Comparison of ENCODE assay signal across 8 mouse cellular contexts in the genomic region with DNA sequence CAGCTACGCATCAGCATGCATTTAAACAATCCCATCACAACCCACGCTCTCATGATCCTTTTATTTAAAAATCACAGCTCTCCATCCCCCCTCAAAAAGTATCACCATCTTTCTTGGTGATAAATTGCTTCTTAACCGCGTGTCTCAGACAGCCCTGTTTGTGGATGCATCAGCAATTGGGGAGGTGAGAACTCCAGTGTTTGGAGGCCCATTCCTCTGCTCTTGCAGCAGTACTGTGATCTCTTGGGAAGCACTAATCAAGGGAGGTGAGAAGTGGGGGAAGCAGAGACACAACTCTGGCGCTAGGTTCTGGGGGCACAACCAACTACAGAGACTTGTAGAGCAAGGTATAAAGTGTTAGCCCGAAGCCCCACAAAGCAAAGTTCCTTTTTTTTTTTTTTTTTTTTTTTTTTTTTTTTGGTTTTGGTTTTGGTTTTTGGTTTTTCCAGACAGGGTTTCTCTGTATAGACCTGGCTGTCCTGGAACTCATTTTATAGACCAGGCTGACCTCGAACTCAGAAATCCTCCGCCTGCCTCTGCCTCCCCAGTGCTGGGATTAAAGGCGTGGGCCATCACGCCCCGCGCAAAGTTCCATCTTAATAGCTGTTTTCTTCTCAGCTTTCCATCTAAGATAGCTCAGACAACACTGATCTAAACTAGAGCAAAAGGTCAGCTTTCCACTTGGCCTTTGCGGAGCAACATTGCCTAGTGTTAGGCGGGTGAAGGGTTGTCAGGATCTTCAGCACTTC. TPM values are rescaled to one million over a fixed set of nuclear protein-coding genes. Genes with fewer than 3 reads are reported as not detected.
DNase-seq lines count a peak whose midpoint lies in the region; ATAC-seq and TF ChIP-seq lines count a peak whose summit lies in the region.

No protein-coding gene starts in this region.

- TF ChIP-seq CTCF in olfactory bulb, adult 2 months (IDR thresholded peaks at IDR 0.05; ENCODE audit: insufficient read depth, low read depth, low read length) = no peak

- no peak for ATAC-seq in lung, embryonic 15.5 days (ENCODE audit: borderline replicate concordance, extremely low read depth, low FRiP score, low TSS enrichment)
- peak; percentile 0; the same call in 1 of the 2 replicates for ATAC-seq in embryonic facial prominence, embryonic 12.5 days (ENCODE audit: insufficient number of reproducible peaks, insufficient read depth, low FRiP score, low TSS enrichment)

- no peak for TF ChIP-seq POLR2A in olfactory bulb, adult 2 months (IDR thresholded peaks at IDR 0.05; ENCODE audit: insufficient read depth, low read depth, low read length)

- H3K9me3 ChIP-seq in lung, embryonic 15.5 days = no peaks in the 10 kb centered on the region
- H3K9me3 ChIP-seq in embryonic facial prominence, embryonic 12.5 days = no peaks in the 10 kb centered on the region
- H3K9me3 ChIP-seq in limb, embryonic 10.5 days (replicated peaks) = no peaks in the 10 kb centered on the region

- intact Hi-C loops in left cerebral cortex, postnatal 4 days (cut with DNase I) = no loop called here
- intact Hi-C loops in left cerebral cortex, postnatal 25 days (cut with DNase I) = no loop called here

- peak overlapping the region; percentile 56 for H3K4me2 ChIP-seq in lung, embryonic 15.5 days
- H3K4me2 ChIP-seq in embryonic facial prominence, embryonic 12.5 days (replicated peaks) = peak overlapping the region; percentile 53

- WGBS in lung, embryonic 15.5 days = 40% methylated on average over 14 of the region's 14 CpGs
- 35% methylated on average over 14 of the region's 14 CpGs for WGBS in embryonic facial prominence, embryonic 12.5 days
- 24% methylated on average over 14 of the region's 14 CpGs for WGBS in limb, embryonic 10.5 days
- 38% methylated on average over 14 of the region's 14 CpGs for WGBS in olfactory bulb, adult 2 months

- H3K4me3 ChIP-seq in lung, embryonic 15.5 days = peak overlapping the region; percentile 28
- H3K4me3 ChIP-seq in embryonic facial prominence, embryonic 12.5 days = peak overlapping the region; percentile 33
- H3K4me3 ChIP-seq in limb, embryonic 10.5 days = peak overlapping the region; percentile 48
- H3K4me3 ChIP-seq in olfactory bulb, adult 2 months (ENCODE audit: insufficient read depth, low read depth, low read length) = no peak overlapping the region

- no peak for DNase-seq in lung, postnatal 25 days (ENCODE audit: low spot score)
- no peak for DNase-seq in limb, embryonic 10.5 days (ENCODE audit: low spot score)
- no peak for DNase-seq in left cerebral cortex, postnatal 4 days
- DNase-seq in left cerebral cortex, postnatal 25 days (ENCODE audit: low spot score in 2 of 2) = no peak
- DNase-seq in kidney, postnatal 25 days = no peak

- H3K9ac ChIP-seq in lung, embryonic 15.5 days = peak overlapping the region; percentile 29
- peak overlapping the region; percentile 47 for H3K9ac ChIP-seq in embryonic facial prominence, embryonic 12.5 days

- H3K27ac ChIP-seq in lung, embryonic 15.5 days = peak overlapping the region; percentile 99
- peak overlapping the region; percentile 96 for H3K27ac ChIP-seq in embryonic facial prominence, embryonic 12.5 days
- H3K27ac ChIP-seq in limb, embryonic 10.5 days = peak overlapping the region; percentile 91
- peak overlapping the region; percentile 97 for H3K27ac ChIP-seq in olfactory bulb, adult 2 months (ENCODE audit: insufficient read depth, low read depth, low read length)

- H3K36me3 ChIP-seq in lung, embryonic 15.5 days = no peaks in the 10 kb centered on the region
- H3K36me3 ChIP-seq in embryonic facial prominence, embryonic 12.5 days = no peaks in the 10 kb centered on the region
- H3K36me3 ChIP-seq in limb, embryonic 10.5 days = no peaks in the 10 kb centered on the region

- H3K27me3 ChIP-seq in lung, embryonic 15.5 days = no peaks in the 10 kb centered on the region
- no peaks in the 10 kb centered on the region for H3K27me3 ChIP-seq in embryonic facial prominence, embryonic 12.5 days
- H3K27me3 ChIP-seq in limb, embryonic 10.5 days (ENCODE audit: low read depth, poor library complexity, severe bottlenecking) = peaks cover 24% of the 10 kb centered on the region

- peaks cover 73% of the 10 kb centered on the region for H3K4me1 ChIP-seq in lung, embryonic 15.5 days
- H3K4me1 ChIP-seq in embryonic facial prominence, embryonic 12.5 days = peaks cover 66% of the 10 kb centered on the region
- H3K4me1 ChIP-seq in limb, embryonic 10.5 days = peaks cover 98% of the 10 kb centered on the region
- H3K4me1 ChIP-seq in olfactory bulb, adult 2 months (ENCODE audit: control insufficient read depth, insufficient read depth, low read length) = peaks cover 40% of the 10 kb centered on the region

RNA-seq across cellular contexts. Expression of gene Irf2bpl, which starts 3.0 kb away (rescaled TPM):
- polyA plus RNA-seq in lung, embryonic 15.5 days (2015; fragmentation: Nextera tagmentation; extraction: Ambion mirVana) = 49.4 and 50.0 TPM in 2 replicates
- polyA plus RNA-seq in embryonic facial prominence, embryonic 12.5 days (2016; fragmentation: Nextera tagmentation; extraction: Ambion mirVana) = 53.9 and 59.2 TPM in 2 replicates
- 11.9 and 22.6 TPM in 2 replicates for polyA plus RNA-seq in limb, embryonic 10.5 days (2016; fragmentation: Nextera tagmentation; extraction: Ambion mirVana)
- polyA plus RNA-seq in olfactory bulb, adult 2 months (2012; ENCODE audit: insufficient read depth, insufficient read length, low replicate concordance, missing spikeins) = not detected in 2 replicates
- total RNA-seq in left cerebral cortex, postnatal 4 days (2021) = 100 to 1,000 TPM; 124 to 127 TPM
- 10 to 100 TPM; 61.9 to 78.7 TPM for total RNA-seq in left cerebral cortex, postnatal 25 days (2021)

RNA-seq across cellular contexts. Expression of gene Cipc, which starts 59.3 kb away (rescaled TPM):
- polyA plus RNA-seq in lung, embryonic 15.5 days (2015; fragmentation: Nextera tagmentation; extraction: Ambion mirVana) = 18.0 and 19.2 TPM in 2 replicates
- polyA plus RNA-seq in embryonic facial prominence, embryonic 12.5 days (2016; fragmentation: Nextera tagmentation; extraction: Ambion mirVana) = 29.2 and 31.9 TPM in 2 replicates
- 31.8 and 37.7 TPM in 2 replicates for polyA plus RNA-seq in limb, embryonic 10.5 days (2016; fragmentation: Nextera tagmentation; extraction: Ambion mirVana)
- polyA plus RNA-seq in olfactory bulb, adult 2 months (2012; ENCODE audit: insufficient read depth, insufficient read length, low replicate concordance, missing spikeins) = 112 TPM in 1 of 2 replicates, not detected in the other
- total RNA-seq in left cerebral cortex, postnatal 4 days (2021) = 10 to 100 TPM; 56.9 to 60.6 TPM
- 10 to 100 TPM; 79.9 to 87.8 TPM for total RNA-seq in left cerebral cortex, postnatal 25 days (2021)

Comparison
In these comparisons a context has a peak if more than half of its experiments do, and no peak if none do; other contexts are left out.
1. RNA of gene Irf2bpl, which starts 3.0 kb away (polyA plus RNA-seq): 53.9 to 59.2 TPM in embryonic facial prominence, embryonic 12.5 days, 49.4 to 50.0 TPM in lung, embryonic 15.5 days and 11.9 to 22.6 TPM in limb, embryonic 10.5 days; not detected in olfactory bulb, adult 2 months; every median in the first group is over 10 times any median in the second.
2. Peak in every context shown above with its lines, with median percentiles within 50 percentile points of each other: H3K27ac ChIP-seq.